Mouse (Mus musculus) intestine, embryonic 16.5 days (tissue): Measurements from ENCODE around the gene Cacna1c. TPM values are rescaled to one million over a fixed set of nuclear protein-coding genes. Genes with fewer than 3 reads are reported as not detected.

Experiments used
- ATAC-seq: fragments of 200-750 bp; cut with Nextera tagmentation; 2 replicates; pipeline ENCODE4 v1.8.0; 2017; ENCODE audit warnings: moderate TSS enrichment, moderate library complexity
- H3K27ac ChIP-seq: fragments of 300-500 bp; sonication (generic); 2 replicates; pipeline ENCODE4 v1.5.1; 2014; ENCODE audit warnings: mild to moderate bottlenecking, low read length
- H3K27me3 ChIP-seq: fragments of 300-500 bp; sonication (generic); replicated peaks from 2 replicates; pipeline ENCODE4 v1.6.1; 2014; ENCODE audit warnings: low read length, control low read depth, mixed read lengths; ENCODE audit not compliant: control insufficient read depth, insufficient read depth
- H3K36me3 ChIP-seq: fragments of 300-500 bp; sonication (generic); 2 replicates; pipeline ENCODE4 v1.6.1; 2014; ENCODE audit warnings: low read length, control low read depth; ENCODE audit not compliant: control insufficient read depth, insufficient read depth
- H3K4me1 ChIP-seq: fragments of 300-500 bp; sonication (generic); 2 replicates; pipeline ENCODE4 v1.6.1; 2014; ENCODE audit warnings: low read length, control low read depth, mixed read lengths; ENCODE audit not compliant: control insufficient read depth, insufficient read depth
- H3K4me2 ChIP-seq: fragments of 300-500 bp; sonication (generic); 2 replicates; pipeline ENCODE4 v1.6.1; 2014; ENCODE audit warnings: low read depth, low read length, control low read depth
- H3K4me3 ChIP-seq: fragments of 300-500 bp; sonication (generic); 2 replicates; pipeline ENCODE4 v1.5.1; 2014; ENCODE audit warnings: mild to moderate bottlenecking, low read length
- H3K9ac ChIP-seq: fragments of 300-500 bp; sonication (generic); 2 replicates; pipeline ENCODE4 v1.6.1; 2014; ENCODE audit warnings: low read depth, low read length
- H3K9me3 ChIP-seq: fragments of 300-500 bp; sonication (generic); 2 replicates; pipeline ENCODE4 v1.6.1; 2016; ENCODE audit warnings: low read length, control low read depth; ENCODE audit not compliant: control insufficient read depth
- WGBS: fragments of 180-500 bp; shearing (Covaris S2); extraction: QIAGEN DNeasy Blood & Tissue Kit; methylation state at CpG from one replicate; pipeline ENCODE4 v1.1.7; 2014; 5-methylcytosine and 5-hydroxymethylcytosine counted together
- polyA plus RNA-seq: library from polyadenylated mRNA; unstranded; fragments of >200 nt; fragmentation: Nextera tagmentation; extraction: Ambion mirVana; gene quantifications from 2 replicates; pipeline ENCODE4 v1.2.1, GENCODE M21; 2015

Gene Cacna1c
- polyA plus RNA-seq, 1 experiment from 2014 or later: 1.8 TPM

DNA sequence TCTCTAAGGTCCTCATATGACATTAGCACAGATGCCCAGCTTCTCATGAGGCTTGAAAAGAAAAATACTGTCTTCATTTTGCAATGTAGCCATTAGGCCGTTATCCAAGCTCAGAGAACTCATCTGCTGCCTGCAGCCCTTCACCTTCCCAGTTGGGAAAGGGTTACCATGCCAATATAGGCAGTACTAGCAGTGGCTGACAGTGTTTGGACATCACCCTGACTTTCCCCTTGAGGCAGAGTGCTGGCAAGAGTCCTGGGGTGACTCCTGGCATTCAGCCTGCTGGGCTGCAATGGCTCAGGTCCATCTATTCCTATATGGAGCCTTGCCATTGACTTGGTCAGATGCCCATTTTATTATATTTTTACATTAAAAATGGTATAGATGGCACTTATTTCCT lies 476.7 kb downstream of the Cacna1c start:
- Histone ChIP-seq H3K36me3 (no peaks in the 10 kb centered on the region), H3K9me3 (no peaks in the 10 kb centered on the region), H3K4me1 (no peaks in the 10 kb centered on the region), H3K27ac (no peak overlapping the region), H3K4me3 (no peak overlapping the region), H3K27me3 (no peaks in the 10 kb centered on the region), H3K9ac (no peak overlapping the region), H3K4me2 (no peak overlapping the region)
- 94% methylated on average over 1 of the region's 1 CpGs for WGBS
- ATAC-seq: no peak

DNA sequence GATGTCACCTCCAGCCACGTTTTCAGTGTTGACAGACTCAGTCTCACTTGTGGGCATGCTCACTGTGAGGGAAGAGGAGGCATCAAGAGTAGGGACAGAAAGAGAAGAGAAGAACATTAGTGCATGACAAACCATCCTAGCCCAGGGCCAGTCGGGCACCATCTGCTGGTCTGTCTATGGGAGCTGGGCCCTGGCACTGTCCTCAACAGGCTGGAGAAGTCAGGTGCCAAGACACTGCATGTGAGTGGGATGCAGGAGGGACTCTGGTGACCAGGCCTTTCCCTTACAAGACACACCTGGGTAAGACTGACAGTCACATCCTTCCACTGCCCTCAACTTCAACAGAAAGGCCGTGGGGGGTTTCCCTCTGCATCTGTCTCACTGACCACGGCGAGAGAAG lies 482.9 kb downstream of the Cacna1c start:
- ATAC-seq: no peak
- Histone ChIP-seq H3K4me1 (no peaks in the 10 kb centered on the region), H3K27me3 (no peaks in the 10 kb centered on the region), H3K4me3 (no peak overlapping the region), H3K9me3 (no peaks in the 10 kb centered on the region), H3K27ac (no peak overlapping the region), H3K4me2 (no peak overlapping the region), H3K9ac (no peak overlapping the region), H3K36me3 (no peaks in the 10 kb centered on the region)
- WGBS: 91% methylated on average over 5 of the region's 5 CpGs

DNA sequence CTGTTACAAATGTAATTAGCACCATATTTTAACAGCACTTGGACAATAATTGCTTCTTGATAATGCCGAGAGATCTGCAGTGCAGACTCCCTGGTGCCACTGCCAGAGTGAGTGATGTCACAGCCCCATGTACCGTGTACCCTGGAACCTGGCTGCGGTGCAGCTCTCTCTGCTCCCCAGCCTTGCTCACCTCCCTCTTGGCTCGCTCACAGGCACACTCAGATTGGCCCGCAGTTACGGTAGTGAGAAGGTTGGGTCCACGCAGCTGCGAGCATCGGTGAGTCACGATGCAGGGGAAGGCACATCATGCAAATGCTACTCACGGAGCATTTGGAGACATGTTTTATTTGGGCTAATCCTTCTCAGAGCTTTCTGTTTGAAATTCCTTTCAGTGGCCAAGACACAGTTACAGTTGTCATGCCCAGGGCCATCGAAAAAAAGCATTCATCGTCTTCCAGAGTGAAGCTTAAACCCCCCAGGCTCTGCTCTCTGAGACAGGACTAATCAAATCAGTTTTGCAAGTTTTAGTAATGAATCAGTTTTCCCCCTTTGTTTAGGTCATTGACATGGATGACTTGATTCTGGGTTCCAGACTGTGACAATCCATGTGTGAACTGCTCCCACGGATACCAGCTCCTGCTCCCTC lies 484.4 kb downstream of the Cacna1c start:
- Histone ChIP-seq H3K4me3 (no peak overlapping the region), H3K9ac (no peak overlapping the region), H3K27ac (no peak overlapping the region), H3K4me2 (no peak overlapping the region), H3K27me3 (no peaks in the 10 kb centered on the region), H3K4me1 (no peaks in the 10 kb centered on the region), H3K36me3 (no peaks in the 10 kb centered on the region), H3K9me3 (no peaks in the 10 kb centered on the region)
- WGBS: 86% methylated on average over 14 of the region's 14 CpGs
- no peak for ATAC-seq

DNA sequence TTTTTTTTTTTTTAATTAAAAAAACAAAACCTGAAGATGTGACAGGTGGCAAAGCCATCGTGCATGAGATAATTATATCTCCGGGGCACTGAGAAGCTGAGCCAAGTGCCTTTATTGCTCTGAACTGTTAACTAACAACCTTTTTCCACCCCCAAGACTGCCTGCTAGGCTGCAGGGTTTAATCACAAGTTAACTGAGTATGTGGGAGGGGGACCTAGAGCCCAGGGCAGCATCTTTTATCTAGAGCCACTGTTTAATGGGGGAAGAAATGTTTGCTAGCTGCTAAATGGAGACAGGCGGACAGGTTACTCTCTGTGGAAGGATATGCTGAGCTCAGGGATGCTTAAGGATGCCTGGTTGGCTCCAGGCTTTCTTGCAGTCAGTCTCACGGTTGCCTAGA lies 489.2 kb downstream of the Cacna1c start:
- no peak overlapping the region for H3K9ac ChIP-seq
- WGBS: 60% methylated on average over 4 of the region's 4 CpGs
- H3K9me3 ChIP-seq: no peaks in the 10 kb centered on the region

DNA sequence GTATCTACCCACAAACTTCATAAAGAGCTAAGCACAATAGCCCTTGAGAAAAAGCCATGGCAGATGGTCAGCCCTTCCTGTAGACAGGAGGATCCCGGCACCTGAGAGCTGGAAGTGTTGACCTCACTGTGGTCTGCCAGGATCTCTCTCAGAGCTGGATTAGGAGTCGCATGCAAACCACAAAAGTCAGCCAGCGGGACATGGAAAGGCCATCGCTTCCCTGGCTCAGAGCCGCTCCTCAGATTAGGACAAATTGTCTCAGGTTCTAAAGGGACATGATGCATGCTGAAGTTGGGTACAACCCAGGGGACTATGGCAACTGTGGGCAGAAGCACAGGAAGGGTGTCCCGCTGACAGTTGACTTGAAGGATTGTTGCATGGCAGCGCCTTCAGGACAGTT lies 490.4 kb downstream of the Cacna1c start:
- Histone ChIP-seq H3K27me3 (no peaks in the 10 kb centered on the region), H3K27ac (no peak overlapping the region), H3K36me3 (no peaks in the 10 kb centered on the region), H3K4me1 (no peaks in the 10 kb centered on the region), H3K4me2 (no peak overlapping the region), H3K4me3 (no peak overlapping the region), H3K9ac (no peak overlapping the region), H3K9me3 (no peaks in the 10 kb centered on the region)
- no peak for ATAC-seq
- 94% methylated on average over 7 of the region's 7 CpGs for WGBS

More for the DNA sequence above, 489.2 kb downstream of the Cacna1c start:
- Histone ChIP-seq H3K36me3 (no peaks in the 10 kb centered on the region), H3K27ac (no peak overlapping the region), H3K4me3 (no peak overlapping the region), H3K4me2 (no peak overlapping the region), H3K27me3 (no peaks in the 10 kb centered on the region), H3K4me1 (no peaks in the 10 kb centered on the region)
- no peak for ATAC-seq

DNA sequence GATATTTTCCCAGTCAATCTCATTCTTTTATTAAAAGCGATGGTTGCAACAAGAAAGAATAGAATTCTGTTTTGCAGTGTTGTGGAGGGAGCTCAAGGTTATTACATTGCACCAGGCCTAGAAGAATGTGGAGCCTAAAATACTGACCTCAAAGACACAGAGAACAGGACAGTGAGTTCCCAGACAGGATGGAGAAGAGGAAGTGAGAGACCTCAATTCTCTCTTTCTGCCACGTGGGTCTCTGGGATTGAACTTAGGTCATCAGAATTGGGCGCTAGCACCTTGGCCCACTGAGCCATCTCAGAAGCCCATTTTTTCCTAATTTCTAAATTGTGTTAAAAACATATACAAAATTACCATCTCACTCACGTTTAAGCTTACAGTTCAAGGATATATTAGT lies 501.6 kb downstream of the Cacna1c start:
- Histone ChIP-seq H3K4me2 (no peak overlapping the region), H3K9ac (no peak overlapping the region), H3K36me3 (no peaks in the 10 kb centered on the region), H3K27me3 (no peaks in the 10 kb centered on the region), H3K4me1 (no peaks in the 10 kb centered on the region), H3K4me3 (no peak overlapping the region), H3K27ac (no peak overlapping the region), H3K9me3 (no peaks in the 10 kb centered on the region)
- 83% methylated on average over 4 of the region's 4 CpGs for WGBS
- ATAC-seq: no peak

DNA sequence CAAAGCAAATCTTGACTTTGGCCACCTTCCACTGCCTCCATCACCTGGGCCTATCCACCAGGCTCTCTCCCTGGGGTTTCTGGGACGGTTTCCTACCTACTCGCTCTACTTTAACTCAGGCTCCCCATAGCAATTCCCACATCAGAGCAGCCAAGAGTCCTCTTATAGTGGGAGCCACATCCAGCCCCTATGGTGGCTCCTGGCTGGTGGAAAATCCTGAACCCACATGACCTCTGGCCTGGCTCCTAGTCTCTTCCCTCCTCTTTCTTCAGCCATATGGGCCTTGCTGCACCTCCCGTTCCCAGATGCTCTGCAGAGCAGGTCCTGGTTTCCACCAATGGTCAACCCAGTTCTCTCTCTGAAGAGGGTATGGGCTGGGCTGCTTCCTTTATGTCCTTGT lies 506.8 kb downstream of the Cacna1c start:
- Histone ChIP-seq H3K27ac (no peak overlapping the region), H3K9ac (no peak overlapping the region), H3K4me2 (no peak overlapping the region), H3K27me3 (no peaks in the 10 kb centered on the region), H3K36me3 (no peaks in the 10 kb centered on the region), H3K4me1 (no peaks in the 10 kb centered on the region), H3K9me3 (no peaks in the 10 kb centered on the region), H3K4me3 (no peak overlapping the region)
- no peak for ATAC-seq
- WGBS: 93% methylated on average over 3 of the region's 3 CpGs

DNA sequence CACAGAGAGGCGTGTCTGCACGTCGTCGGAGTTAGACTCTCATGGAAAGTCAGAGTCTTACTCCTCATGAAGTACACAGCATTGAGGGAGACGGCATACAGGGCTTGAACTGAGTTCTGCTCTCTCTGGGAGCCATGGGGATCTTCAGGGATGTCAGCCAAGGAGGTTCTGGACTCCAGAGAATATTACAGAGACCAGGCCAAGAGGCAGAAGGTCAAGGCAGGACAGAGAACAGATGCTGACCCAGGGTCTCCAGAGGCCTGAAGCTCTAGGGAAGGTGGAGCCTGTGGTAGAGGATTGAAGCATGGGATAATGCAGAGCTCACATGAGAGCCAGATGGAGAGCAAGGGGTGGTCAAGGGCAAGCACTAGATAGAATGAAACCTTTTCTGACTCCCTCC lies 507.4 kb downstream of the Cacna1c start:
- no peak overlapping the region for H3K9ac ChIP-seq
- no peak overlapping the region for H3K4me2 ChIP-seq
- H3K4me3 ChIP-seq: no peak overlapping the region
- WGBS: 79% methylated on average over 5 of the region's 5 CpGs
- H3K9me3 ChIP-seq: no peaks in the 10 kb centered on the region
- no peaks in the 10 kb centered on the region for H3K27me3 ChIP-seq
- no peaks in the 10 kb centered on the region for H3K36me3 ChIP-seq
- no peaks in the 10 kb centered on the region for H3K4me1 ChIP-seq
- H3K27ac ChIP-seq: no peak overlapping the region
- no peak for ATAC-seq

DNA sequence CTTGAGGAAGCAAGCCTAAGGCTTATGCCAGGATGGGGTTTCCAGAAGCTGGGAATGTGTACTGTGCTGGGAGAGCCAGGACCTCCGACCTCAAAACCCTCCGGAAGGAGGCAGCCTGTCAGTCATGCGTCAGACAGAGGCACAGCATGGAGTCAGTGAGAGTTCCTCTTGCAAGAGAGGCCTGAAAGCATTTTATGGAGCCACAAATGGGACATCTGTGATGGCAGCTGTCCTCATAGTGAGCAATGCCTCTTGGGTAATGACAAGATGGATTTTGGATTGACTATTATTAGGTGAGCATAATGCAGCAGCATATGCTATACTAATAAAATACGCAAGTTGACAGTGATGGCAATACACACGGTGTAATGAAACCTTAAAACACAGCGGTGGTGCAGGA lies 515.4 kb downstream of the Cacna1c start:
- no peaks in the 10 kb centered on the region for H3K27me3 ChIP-seq
- no peaks in the 10 kb centered on the region for H3K9me3 ChIP-seq
- ATAC-seq: no peak
- H3K4me1 ChIP-seq: no peaks in the 10 kb centered on the region
- no peak overlapping the region for H3K4me2 ChIP-seq
- H3K27ac ChIP-seq: no peak overlapping the region
- 65% methylated on average over 6 of the region's 6 CpGs for WGBS
- H3K36me3 ChIP-seq: no peaks in the 10 kb centered on the region
- no peak overlapping the region for H3K4me3 ChIP-seq
- no peak overlapping the region for H3K9ac ChIP-seq

DNA sequence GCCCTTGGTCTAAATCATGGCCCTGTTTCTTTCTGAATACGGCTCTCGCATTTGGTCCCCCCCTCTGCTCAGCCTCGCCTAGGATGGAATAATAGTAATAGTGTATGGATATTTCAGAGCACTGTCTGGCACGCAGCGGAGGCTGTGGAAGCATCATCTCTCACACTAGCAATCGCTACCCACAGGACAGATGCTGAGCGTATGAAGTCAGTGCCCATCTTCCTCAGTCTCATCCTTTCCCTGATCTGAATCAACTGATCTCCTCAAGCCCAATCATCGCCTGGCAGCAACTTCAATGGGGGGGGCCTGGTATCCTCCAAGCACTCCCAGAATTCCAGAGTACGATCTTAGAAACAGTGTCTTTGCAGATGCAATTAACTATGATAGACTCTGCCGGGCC lies 518.2 kb downstream of the Cacna1c start:
- no peak overlapping the region for H3K4me2 ChIP-seq
- no peaks in the 10 kb centered on the region for H3K27me3 ChIP-seq
- ATAC-seq: no peak
- H3K4me3 ChIP-seq: no peak overlapping the region
- no peak overlapping the region for H3K27ac ChIP-seq
- no peaks in the 10 kb centered on the region for H3K9me3 ChIP-seq
- no peaks in the 10 kb centered on the region for H3K36me3 ChIP-seq
- 87% methylated on average over 10 of the region's 10 CpGs for WGBS
- no peak overlapping the region for H3K9ac ChIP-seq
- no peaks in the 10 kb centered on the region for H3K4me1 ChIP-seq
